Mouse (Mus musculus) ES-Bruce4 (cell line): ENCODE results near the gene Slc16a13.

Experiments
- CTCF ChIP-seq: IDR thresholded peaks from one replicate; pipeline ENCODE4 v1.8.1; 2011; ENCODE audit warnings: low read depth, low read length
- EP300 ChIP-seq: IDR thresholded peaks from 2 replicates; pipeline ENCODE4 v1.6.1; 2011; ENCODE audit warnings: low read depth, low read length; ENCODE audit not compliant: insufficient read depth
- POLR2A ChIP-seq: IDR thresholded peaks from one replicate; pipeline ENCODE4 v1.8.1; 2011; ENCODE audit warnings: low read length; ENCODE audit not compliant: insufficient read depth

DNA sequence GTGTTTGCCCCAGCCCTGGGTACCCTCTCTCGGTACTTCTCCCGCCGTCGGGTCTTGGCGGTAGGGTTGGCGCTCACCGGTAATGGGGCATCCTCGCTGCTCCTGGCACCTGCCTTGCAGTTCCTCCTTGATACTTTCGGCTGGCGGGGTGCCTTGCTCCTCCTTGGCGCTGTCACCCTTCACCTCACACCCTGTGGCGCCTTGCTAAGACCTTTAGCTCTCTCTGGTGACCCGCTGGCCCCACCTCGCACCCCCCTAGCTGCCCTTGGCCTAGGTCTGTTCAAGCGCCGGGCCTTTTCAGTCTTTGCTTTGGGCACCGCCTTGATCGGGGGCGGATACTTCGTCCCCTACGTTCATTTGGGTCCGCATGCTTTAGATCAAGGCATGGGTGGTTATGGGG, 5.6 kb downstream of the Slc16a13 start:
- no peak for TF ChIP-seq CTCF
- TF ChIP-seq POLR2A = no peak
- TF ChIP-seq EP300 = no peak
